5 mouse cellular contexts compared by ENCODE assay signal in the genomic region with DNA sequence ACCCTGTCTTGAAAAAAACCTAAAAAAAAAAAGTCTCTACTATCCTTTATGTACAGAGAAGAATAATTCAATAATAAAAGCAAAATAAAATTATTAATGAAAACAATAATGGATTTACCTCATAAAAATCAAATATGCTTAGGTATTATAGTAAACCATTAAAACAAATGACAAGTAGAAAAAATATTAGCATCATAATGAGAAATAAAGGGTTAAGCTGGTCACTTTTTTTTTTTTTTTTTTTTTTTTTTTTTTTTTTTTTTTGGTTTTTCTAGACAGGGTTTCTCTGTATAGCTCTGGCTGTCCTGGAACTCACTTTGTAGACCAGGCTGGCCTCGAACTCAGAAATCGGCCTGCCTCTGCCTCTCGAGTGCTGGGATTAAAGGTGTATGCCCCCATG. TPM values are rescaled to one million over a fixed set of nuclear protein-coding genes. Genes with fewer than 3 reads are reported as not detected.
"Had no signal": no experiment of that assay in that cellular context is flagged by ENCODE, and none has a peak within 500 bp of the region (broad histone marks: within the 10 kb centered on the region; RNA-seq: fewer than 3 reads in every experiment).

No protein-coding gene starts in this region.

RNA-seq across cellular contexts. Expression of a gene that starts 9.5 kb away (rescaled TPM):
- total RNA-seq: left cerebral cortex, postnatal 14 days; left cerebral cortex, postnatal 25 days; megakaryocyte-erythroid progenitor cell, adult 5-6 weeks had no signal
- polyA plus RNA-seq: liver, adult 2 months; lung, adult 2 months had no signal
